Mouse (Mus musculus) embryo, embryonic 10 days (tissue): ENCODE measurements around the gene H2-D1.
"Not testable (repeated sequence)": the region's sequence is repeated elsewhere in the genome, so short reads cannot be mapped to it uniquely, and the experiment has no call there.

Source experiments
- DNase-seq: peaks from one replicate; pipeline ENCODE4 v3.0.0-alpha.2; 2015; ENCODE audit warnings: low spot score

H2-D1 gene

GRCm38 (mm10) chr17:35257378-35257777, 5.2 kb upstream of the H2-D1 start:
- DNase-seq, result no peak

DNA sequence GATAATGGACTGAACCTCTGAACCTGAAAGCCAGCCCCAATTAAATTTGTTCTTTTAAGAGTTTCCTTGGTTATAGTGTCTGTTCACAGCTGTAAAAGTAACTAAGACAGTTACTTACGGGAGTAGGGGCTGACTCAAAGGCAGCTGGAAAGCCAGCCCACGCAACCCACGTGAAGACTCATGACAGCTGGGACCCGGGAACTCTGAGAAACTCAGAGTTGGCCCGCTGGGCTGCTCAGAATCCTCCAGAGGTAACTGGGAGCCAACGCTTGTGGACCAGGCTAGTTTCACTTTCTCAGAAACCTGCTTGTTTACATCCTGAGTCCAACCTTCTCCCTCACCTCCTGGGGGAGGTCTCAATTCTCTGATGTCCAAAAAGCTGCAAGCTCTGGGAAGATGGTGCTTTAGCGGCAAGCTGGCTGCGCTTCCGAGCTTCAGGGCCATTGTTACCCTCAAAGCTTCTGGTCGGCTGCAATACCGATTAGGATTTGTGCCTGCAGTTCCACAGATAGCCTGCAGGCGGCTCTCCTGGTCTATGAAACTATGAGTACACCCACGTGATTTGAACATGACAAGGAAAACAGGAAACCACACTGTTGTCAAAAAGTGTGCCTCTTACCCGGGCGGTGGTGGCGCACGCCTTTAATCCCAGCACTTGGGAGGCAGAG, 4.6 kb upstream of the H2-D1 start:
- DNase-seq, result peak; percentile 86

GRCm38 (mm10) chr17:35258492-35259478, 3.7 kb upstream of the H2-D1 start:
- DNase-seq, result no peak

DNA sequence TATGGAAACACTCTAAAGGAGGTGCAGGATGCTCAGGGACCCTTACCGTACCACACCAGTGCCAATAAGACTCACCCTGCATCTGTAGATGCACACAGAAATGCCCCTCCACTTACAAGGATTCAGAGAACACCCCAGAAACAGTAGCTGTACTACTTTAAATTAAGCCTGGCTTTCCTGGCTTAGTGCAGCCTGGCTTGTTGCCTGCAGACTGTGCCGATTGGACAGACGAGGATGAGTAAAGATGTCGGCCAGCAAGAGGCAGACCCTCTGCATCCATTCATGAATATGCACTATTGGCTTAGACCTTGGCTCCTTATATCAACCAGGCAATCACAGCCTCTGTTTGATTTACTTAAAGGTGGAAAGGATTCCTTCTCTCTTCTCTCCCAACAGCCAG, 2.9 kb upstream of the H2-D1 start:
- no peak for DNase-seq

GRCm38 (mm10) chr17:35261651-35262050, 879 bp upstream of the H2-D1 start:
- no peak for DNase-seq

DNA sequence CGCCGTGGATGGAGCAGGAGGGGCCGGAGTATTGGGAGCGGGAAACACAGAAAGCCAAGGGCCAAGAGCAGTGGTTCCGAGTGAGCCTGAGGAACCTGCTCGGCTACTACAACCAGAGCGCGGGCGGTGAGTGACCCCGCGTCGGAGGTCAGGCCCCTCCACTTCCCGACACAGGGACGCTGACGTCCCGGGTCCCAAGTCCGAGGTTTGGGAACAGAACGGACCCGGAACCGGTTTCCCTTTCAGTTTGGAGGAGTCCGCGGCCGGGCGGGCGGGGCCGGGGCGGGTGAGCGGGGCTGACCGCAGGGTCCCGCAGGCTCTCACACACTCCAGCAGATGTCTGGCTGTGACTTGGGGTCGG, 973 bp downstream of the H2-D1 start:
- no peak for DNase-seq

DNA sequence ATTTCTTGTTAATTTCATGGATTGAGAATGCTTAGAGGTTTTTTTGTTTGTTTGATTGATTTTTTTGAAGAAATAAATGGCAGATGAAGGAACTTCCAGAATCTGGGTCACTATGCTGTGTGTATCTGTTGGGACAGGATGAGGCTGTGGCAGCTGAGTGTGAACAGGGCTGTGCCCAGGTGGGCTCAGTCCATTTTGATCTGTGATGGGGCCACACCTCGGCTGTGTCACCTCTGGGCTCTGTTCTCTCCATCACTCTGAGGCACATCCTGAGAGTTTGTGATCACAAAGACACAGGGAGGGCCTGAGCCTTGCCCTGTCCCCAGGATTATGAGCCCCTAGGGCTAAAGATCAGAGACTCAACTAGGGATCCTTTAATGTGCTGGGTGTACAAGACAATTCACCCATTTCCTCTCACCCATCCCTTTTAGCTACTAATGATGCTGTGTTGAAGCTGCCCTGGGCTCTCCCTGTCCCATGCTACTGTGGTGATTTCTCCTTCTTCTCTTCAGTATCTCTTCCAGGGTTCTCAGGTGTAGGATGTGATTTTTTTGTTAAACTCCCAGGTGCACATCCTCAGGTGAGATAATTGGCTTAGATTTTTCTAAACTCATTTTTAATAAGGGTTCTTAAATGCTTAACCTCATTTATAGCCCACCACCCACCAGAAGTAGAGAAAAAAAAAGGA, 5.0 kb downstream of the H2-D1 start:
- DNase-seq, result no peak

- peak; percentile 85 for DNase-seq
Measured at GRCm38 (mm10) chr17:35269653-35270347, 7.3 kb downstream of the H2-D1 start.

- no peak for DNase-seq
Measured at GRCm38 (mm10) chr17:35272249-35272648, 9.7 kb downstream of the H2-D1 start.

DNA sequence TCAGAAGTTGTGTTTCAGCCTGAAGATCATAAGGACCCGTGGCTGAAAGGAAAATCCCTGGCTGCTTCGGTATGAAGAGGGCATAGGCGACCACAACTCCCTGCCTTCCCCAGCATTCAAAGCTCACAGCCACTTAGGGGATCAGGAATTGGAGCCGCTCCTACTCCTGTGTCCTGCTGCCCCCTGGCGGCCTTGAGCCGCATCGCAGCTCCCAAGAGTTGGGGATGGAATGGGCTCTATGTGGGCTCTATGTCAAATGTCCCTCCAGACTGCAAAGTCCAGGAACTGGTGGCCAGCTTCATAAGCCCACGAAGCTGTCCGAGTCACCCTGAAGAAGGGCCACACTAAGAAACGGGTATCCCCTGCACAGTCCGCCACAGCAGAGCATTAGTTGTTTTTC, 12.2 kb downstream of the H2-D1 start:
- DNase-seq, result peak; percentile 79

DNA sequence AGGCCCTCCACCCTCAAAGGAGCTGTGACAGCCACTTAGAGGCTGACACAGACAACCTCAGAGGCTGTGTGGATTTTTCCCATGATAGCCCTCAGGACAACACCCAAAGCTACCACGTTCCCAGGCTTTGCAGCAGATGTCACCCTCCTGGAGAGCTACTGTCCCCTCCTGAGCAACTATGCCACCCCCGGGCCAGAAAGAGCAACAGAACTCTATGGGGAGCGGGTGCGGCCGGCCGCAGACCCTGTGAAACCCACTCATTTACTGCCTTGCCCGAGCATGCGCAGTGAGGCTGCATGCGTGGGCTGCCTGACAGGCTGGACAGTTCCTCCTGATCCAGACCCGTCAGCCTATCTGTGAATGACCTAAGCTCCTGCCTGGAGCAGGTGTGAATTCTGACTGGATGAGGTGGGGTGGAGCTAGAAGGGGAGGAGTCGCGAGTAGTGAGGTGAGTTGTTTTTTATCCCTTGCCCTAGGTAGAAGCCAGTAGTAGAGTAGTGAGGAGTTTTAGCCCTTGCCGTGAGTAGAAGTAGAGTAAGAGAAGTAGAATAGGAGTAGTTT, 13.9 kb downstream of the H2-D1 start:
- DNase-seq, result peak; percentile 17

DNA sequence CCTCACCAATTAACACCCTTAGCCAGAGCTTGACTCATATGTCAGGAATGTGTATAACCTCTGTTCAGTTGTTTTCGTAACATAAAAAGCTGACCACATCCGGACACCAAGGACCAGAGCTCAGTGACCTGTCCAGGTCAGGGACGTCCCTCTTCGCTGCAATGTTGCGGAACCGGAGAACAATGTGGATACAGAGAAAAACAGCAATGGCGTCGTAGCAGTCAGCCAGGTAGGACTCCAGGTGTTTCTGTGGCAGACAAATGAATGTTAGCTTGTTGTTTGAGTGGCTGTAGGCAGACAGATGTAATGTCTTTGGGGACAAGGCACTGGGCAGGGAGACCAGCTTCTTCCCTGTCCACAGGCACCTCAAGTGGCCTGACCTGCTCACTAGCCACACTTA, 15.5 kb downstream of the H2-D1 start:
- no peak for DNase-seq

GRCm38 (mm10) chr17:35278957-35279688, 16.6 kb downstream of the H2-D1 start:
- DNase-seq, result no peak

DNA sequence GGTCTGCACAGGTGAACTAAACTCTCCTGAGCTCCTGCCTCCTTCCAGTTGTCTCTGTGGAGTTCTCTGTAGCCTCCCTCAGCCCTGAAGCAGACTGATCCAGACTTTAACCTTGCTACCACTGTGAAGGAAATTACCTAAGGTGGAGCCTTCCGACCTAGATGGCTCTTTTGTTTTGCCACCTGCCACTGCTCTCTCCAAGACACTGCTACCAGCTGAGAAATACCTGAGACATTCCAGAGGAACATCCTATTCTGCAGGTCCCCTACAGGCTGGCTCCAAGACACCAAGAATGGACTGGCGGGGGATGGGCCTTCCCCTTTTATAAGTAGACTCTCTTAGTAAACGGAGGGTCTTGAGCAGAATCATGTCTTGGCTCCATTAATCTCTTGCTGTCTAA, 17.7 kb downstream of the H2-D1 start:
- no peak for DNase-seq

DNA sequence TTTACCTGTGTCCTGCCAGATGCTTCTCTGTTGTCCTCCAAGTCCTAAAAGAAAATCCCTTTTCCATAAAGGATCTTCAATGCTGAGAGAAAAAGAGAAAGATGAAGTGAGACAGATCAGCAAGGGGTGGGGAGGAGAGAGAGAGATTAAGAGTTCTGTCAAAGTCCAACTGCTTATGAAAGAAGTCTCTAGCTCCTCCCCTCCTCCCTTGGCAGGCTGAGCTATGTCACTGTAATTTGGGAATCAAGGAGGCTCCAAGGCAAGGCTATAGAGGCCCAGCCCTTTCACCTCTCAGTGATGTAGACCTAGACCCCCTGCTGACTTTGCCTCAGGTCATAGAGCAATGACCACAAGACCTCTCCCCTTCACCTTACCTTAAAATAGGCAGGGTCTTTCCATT, 22.9 kb downstream of the H2-D1 start:
- DNase-seq, result no peak

DNA sequence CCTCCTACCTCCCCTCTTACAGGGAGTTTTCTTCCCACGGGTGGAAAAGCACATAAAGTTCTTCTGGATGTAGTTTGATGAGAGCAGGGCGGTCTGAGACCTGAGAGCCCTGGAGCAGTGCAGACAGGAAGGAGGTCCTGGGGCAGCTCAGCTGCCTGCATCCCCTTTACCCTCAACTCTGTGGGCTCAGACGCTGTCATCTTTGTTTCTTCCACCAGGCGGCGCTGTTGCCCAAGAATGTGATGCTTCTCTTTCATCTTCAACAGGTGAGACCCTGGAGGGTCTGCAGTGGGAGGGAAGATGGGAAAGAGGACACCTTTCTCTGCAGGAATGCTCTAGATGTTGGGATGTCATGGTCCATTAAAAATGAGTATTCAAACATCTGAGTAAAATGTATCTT, 33.3 kb downstream of the H2-D1 start:
- DNase-seq, result peak; percentile 35

- not testable (repeated sequence) for DNase-seq
Measured at GRCm38 (mm10) chr17:35300261-35300945, 37.9 kb downstream of the H2-D1 start.

DNA sequence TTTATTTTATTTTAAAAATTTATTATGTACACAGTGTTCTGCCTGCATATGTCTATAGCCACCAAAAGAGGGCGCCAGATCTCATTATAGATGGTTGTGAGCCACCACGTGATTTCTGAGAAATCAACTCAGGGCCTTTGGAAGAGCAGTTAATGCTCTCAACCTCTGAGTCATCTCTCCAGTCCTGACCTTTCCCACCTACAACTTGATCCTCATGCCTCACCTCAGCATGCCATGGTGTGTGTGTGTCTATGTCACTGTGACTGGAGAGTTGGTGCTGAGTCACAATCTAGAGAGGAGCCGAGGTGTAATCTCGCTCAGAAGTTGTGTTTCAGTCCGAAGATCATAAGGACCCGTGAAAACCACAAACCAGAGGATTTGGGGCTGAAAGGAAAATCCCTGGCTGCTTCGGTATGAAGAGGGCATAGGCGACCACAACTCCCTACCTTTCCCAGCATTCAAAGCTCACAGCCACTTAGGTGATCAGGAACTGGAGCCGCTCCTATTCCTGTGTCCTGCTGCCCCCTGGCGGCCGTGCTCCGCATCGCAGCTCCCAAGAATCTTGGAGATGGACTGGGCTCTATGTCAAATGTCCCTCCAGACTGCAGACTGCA, 39.2 kb downstream of the H2-D1 start:
- peak; percentile 83 for DNase-seq

DNA sequence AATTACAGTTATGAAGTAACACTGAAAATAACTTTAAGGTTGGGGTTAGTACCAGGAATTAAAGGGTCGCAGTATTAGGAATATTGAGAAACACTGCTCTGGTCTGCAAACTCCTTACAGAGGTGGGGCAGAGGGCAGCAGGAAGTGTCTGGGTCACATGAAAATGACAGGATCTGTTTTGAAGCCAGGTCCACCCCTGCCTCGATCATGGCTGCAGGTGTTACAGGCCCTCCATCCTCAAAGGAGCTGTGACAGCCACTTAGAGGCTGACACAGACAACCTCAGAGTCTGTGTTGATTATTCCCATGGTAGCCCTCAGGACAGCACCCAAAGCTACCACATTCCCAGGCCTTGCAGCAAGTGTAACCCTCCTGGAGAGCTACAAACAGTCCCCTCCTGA, 40.7 kb downstream of the H2-D1 start:
- DNase-seq, result no peak

DNA sequence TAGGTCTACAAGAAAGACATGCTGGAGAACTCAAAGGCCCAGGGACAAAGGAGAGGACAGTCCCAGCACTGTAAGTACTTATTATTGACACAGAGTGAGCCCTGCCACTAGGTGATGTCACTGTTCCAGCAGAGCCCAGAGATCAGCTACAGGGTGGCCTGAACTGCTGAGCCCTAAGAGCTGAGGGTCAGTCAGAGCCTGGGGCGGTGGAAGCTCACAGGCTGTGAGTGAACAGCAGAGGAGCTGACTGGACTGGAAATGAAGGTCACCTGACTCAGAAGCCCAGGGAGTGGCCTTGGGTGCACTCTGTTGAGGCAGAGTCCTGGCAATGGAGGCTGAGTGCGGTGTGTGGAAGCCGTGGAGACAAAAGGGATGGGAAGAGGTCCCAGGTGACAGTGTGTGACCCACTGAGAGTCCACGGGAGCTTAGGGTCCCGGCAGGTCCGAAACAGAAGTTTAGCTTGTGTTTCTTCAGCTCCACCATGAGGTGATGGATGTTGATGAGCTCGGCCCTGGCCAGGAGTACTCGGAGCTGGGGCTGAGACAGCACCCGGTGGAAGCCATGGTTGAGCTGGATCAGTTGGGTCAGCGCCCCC, 41.3 kb downstream of the H2-D1 start:
- DNase-seq, result no peak
